In the genomic region with DNA sequence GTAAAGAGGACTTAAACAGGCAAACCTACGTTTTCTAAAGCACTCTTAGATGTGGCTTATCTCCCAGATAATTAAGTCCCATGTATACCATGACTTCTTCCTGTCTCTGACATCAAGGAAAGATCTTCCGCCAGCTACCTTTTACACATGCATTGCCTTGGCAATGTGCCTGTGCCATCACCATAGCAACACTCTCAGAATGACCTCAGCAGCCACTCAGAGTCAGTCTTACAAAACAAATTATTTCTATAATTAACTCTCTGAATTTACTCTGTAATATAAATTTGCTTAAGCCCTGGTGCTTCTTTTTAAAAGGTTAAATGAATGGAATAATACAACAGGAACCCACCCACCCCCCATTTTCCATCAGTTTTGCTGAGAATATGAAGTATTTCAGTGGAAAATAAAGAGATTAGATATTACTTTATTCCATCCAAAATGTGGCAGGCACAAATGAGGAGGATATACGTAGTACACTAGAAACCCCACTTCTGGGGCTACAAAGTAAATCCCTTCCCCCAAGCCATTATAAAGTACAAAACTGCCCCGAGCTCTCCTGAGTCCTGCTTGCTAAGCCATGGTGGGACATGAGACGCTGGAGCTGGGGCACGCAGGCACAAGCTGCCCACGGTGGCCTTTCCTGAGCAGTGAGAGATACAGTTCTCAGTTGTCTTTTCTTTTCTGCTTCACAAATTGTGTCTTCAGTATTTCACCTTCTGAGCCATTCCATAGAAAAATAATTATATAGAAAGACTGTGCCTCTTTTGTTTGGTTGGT, we compare ENCODE assay signal across 9 mouse cellular contexts.
DNase-seq lines count a peak whose midpoint lies in the region; ATAC-seq and TF ChIP-seq lines count a peak whose summit lies in the region.
"Had no signal": no experiment of that assay in that cellular context is flagged by ENCODE, and none has a peak within 500 bp of the region (broad histone marks: within the 10 kb centered on the region; RNA-seq: fewer than 3 reads in every experiment).

No protein-coding gene starts in this region.

- no peaks in the 10 kb centered on the region for H3K9me3 ChIP-seq in midbrain, embryonic 13.5 days
- H3K9me3 ChIP-seq: limb, embryonic 13.5 days had no signal

- TF ChIP-seq POLR2A in cerebellum, adult 2 months (IDR thresholded peaks at IDR 0.05; ENCODE audit: borderline replicate concordance, insufficient read depth, low read length) = no peak

- H3K9ac ChIP-seq in midbrain, embryonic 13.5 days (replicated peaks) = no peak overlapping the region
- H3K9ac ChIP-seq: limb, embryonic 13.5 days had no signal

- no peak for TF ChIP-seq CTCF in cerebellum, adult 2 months (IDR thresholded peaks at IDR 0.05; ENCODE audit: borderline replicate concordance, insufficient read depth, low read depth, low read length)

- peaks cover 2% of the 10 kb centered on the region; the same call in 1 of the 2 replicates for H3K36me3 ChIP-seq in midbrain, embryonic 13.5 days
- H3K36me3 ChIP-seq in splenic B cell, adult 2 months (ENCODE audit: control insufficient read depth, insufficient read depth, low read length, poor library complexity, severe bottlenecking) = no peaks in the 10 kb centered on the region
- H3K36me3 ChIP-seq: limb, embryonic 13.5 days had no signal

- no peaks in the 10 kb centered on the region for H3K27me3 ChIP-seq in cerebellum, adult 2 months (ENCODE audit: control insufficient read depth, insufficient read depth, low read length)
- no peaks in the 10 kb centered on the region for H3K27me3 ChIP-seq in midbrain, embryonic 13.5 days
- no peaks in the 10 kb centered on the region for H3K27me3 ChIP-seq in splenic B cell, adult 2 months (ENCODE audit: control insufficient read depth, insufficient read depth, low read length, poor library complexity, severe bottlenecking)
- H3K27me3 ChIP-seq: limb, embryonic 13.5 days had no signal

- peaks cover 10% of the 10 kb centered on the region; the same call in 1 of the 2 replicates for H3K4me1 ChIP-seq in cerebellum, adult 2 months (ENCODE audit: control insufficient read depth, insufficient read depth, low read length)
- H3K4me1 ChIP-seq in midbrain, embryonic 13.5 days (replicated peaks) = peaks cover 39% of the 10 kb centered on the region

- no peak overlapping the region for H3K4me2 ChIP-seq in midbrain, embryonic 13.5 days (replicated peaks)
- H3K4me2 ChIP-seq: limb, embryonic 13.5 days had no signal

- 26% methylated on average over 7 of the region's 7 CpGs for WGBS in cerebellum, adult 2 months
- WGBS in midbrain, embryonic 13.5 days = 31% methylated on average over 7 of the region's 7 CpGs

- intact Hi-C loops in heart, postnatal 14 days (cut with DNase I) = loop anchor here (5.0 kb wide), 2 partner anchors 196 to 266 kb away; partner anchors contain the start of gene Gnaq
- intact Hi-C loops in gastrocnemius, postnatal 14 days (cut with DNase I; ENCODE audit: low total_unique reads) = loop anchor here (10.0 kb wide), 1 partner anchor 263 kb away; no protein-coding TSS in a partner anchor

- ATAC-seq in midbrain, embryonic 13.5 days = peak; percentile 86

- peak; percentile 54 for DNase-seq in 3T3-L1 (ENCODE audit: low read depth, low spot score)
- peak; percentile 74 to 75 for DNase-seq in B cell, adult 2 months
- DNase-seq in cerebellum, adult 2 months = peak; percentile 92 to 93
- peak; percentile 25 to 34 for DNase-seq in heart, postnatal 14 days
- DNase-seq in layer of hippocampus, adult 9-11 months = peak; percentile 49
- peak; percentile 89 for DNase-seq in splenic B cell, adult 2 months (ENCODE audit: low read depth, low spot score)
- no peak for DNase-seq in gastrocnemius, postnatal 14 days

- no peak overlapping the region for H3K4me3 ChIP-seq in cerebellum, adult 2 months (replicated peaks; ENCODE audit: insufficient read depth, low read depth, low read length)
- H3K4me3 ChIP-seq in midbrain, embryonic 13.5 days (replicated peaks) = no peak overlapping the region
- H3K4me3 ChIP-seq: limb, embryonic 13.5 days had no signal

- H3K27ac ChIP-seq in cerebellum, adult 2 months (ENCODE audit: insufficient read depth, low read length) = no peak overlapping the region; the same call in 1 of the 2 replicates
- H3K27ac ChIP-seq in midbrain, embryonic 13.5 days = peak overlapping the region; percentile 61
- H3K27ac ChIP-seq: limb, embryonic 13.5 days had no signal
